Mouse (Mus musculus): ENCODE measurements around the gene Itgb2. TPM values are rescaled to one million over a fixed set of nuclear protein-coding genes. Genes with fewer than 3 reads are reported as not detected.
A peak's percentile ranks its signal among the peaks of the same experiment; 100 is the strongest.

Gene Itgb2
- polyA plus RNA-seq (2015; fragmentation: Nextera tagmentation; extraction: Ambion mirVana): 2.1 and 6.2 TPM in 2 replicates

- H3K27ac ChIP-seq: peak within 1 kb of the TSS; percentile 21; the same call in 1 of the 2 replicates
- 51% methylated on average over 9 of the region's 9 CpGs for WGBS
- H3K4me3 ChIP-seq: peak within 1 kb of the TSS; percentile 11; the same call in 1 of the 2 replicates
- H3K9me3 ChIP-seq (replicated peaks): no peaks in the 10 kb centered on the region
- H3K4me1 ChIP-seq (replicated peaks): peaks cover 21% of the 10 kb centered on the region
- no peak for ATAC-seq (replicated peaks; ENCODE audit: insufficient number of reproducible peaks, insufficient read depth, low FRiP score, low read depth)
- H3K4me2 ChIP-seq: 0 out of 2 replicates have a peak within 1 kb of the TSS, but pooled peaks have one; percentile 2
- H3K36me3 ChIP-seq: no peaks in the 10 kb centered on the region
- H3K27me3 ChIP-seq: no peaks in the 10 kb centered on the region
- no peak within 1 kb of the TSS for H3K9ac ChIP-seq
These were observed at the start of gene Itgb2 for GRCm38 (mm10) chr10:77530140-77530539. Gene Itgb2 (plus strand): TSS chr10:77530252.

- Histone ChIP-seq H3K27me3 (no peaks in the 10 kb centered on the region), H3K4me2 (no peak overlapping the region), H3K9ac (no peak overlapping the region), H3K27ac (no peak overlapping the region), H3K9me3 (replicated peaks) (no peaks in the 10 kb centered on the region), H3K4me3 (no peak overlapping the region), H3K36me3 (peaks cover 2% of the 10 kb centered on the region; the same call in 1 of the 2 replicates), H3K4me1 (replicated peaks) (peaks cover 34% of the 10 kb centered on the region)
- no peak for ATAC-seq (replicated peaks; ENCODE audit: insufficient number of reproducible peaks, insufficient read depth, low FRiP score, low read depth)
These were observed 48.2 kb upstream of the Itgb2 start for GRCm38 (mm10) chr10:77481814-77482213.

GRCm38 (mm10) chr10:77484205-77484935 lies 45.7 kb upstream of the Itgb2 start:
- Histone ChIP-seq H3K9ac (no peak overlapping the region), H3K9me3 (replicated peaks) (no peaks in the 10 kb centered on the region), H3K4me3 (no peak overlapping the region), H3K4me1 (replicated peaks) (peaks cover 32% of the 10 kb centered on the region), H3K4me2 (peak overlapping the region; percentile 5; the same call in 1 of the 2 replicates), H3K27me3 (no peaks in the 10 kb centered on the region), H3K36me3 (peaks cover 26% of the 10 kb centered on the region), H3K27ac (peak overlapping the region; percentile 87)
- peak; percentile 86 for ATAC-seq (replicated peaks; ENCODE audit: insufficient number of reproducible peaks, insufficient read depth, low FRiP score, low read depth)
- WGBS: 6% methylated on average over 18 of the region's 18 CpGs

GRCm38 (mm10) chr10:77485786-77486185 lies 44.3 kb upstream of the Itgb2 start:
- peaks cover 35% of the 10 kb centered on the region for H3K36me3 ChIP-seq
- H3K9ac ChIP-seq: no peak overlapping the region
- H3K4me1 ChIP-seq (replicated peaks): peaks cover 32% of the 10 kb centered on the region
- no peak overlapping the region for H3K4me2 ChIP-seq
- H3K27me3 ChIP-seq: no peaks in the 10 kb centered on the region
- no peak overlapping the region for H3K4me3 ChIP-seq
- ATAC-seq (replicated peaks; ENCODE audit: insufficient number of reproducible peaks, insufficient read depth, low FRiP score, low read depth): no peak
- H3K27ac ChIP-seq: no peak overlapping the region
- 80% methylated on average over 3 of the region's 3 CpGs for WGBS
- no peaks in the 10 kb centered on the region for H3K9me3 ChIP-seq (replicated peaks)

GRCm38 (mm10) chr10:77488168-77488567 lies 41.9 kb upstream of the Itgb2 start:
- no peak overlapping the region for H3K9ac ChIP-seq
- no peak for ATAC-seq (replicated peaks; ENCODE audit: insufficient number of reproducible peaks, insufficient read depth, low FRiP score, low read depth)
- no peaks in the 10 kb centered on the region for H3K9me3 ChIP-seq (replicated peaks)
- H3K27ac ChIP-seq: no peak overlapping the region
- peaks cover 43% of the 10 kb centered on the region for H3K36me3 ChIP-seq
- no peaks in the 10 kb centered on the region for H3K27me3 ChIP-seq
- 90% methylated on average over 7 of the region's 7 CpGs for WGBS
- H3K4me3 ChIP-seq: no peak overlapping the region
- H3K4me1 ChIP-seq (replicated peaks): peaks cover 28% of the 10 kb centered on the region
- no peak overlapping the region for H3K4me2 ChIP-seq

GRCm38 (mm10) chr10:77491585-77491984 lies 38.5 kb upstream of the Itgb2 start:
- peaks cover 60% of the 10 kb centered on the region for H3K36me3 ChIP-seq
- H3K27ac ChIP-seq: no peak overlapping the region
- H3K4me2 ChIP-seq: no peak overlapping the region
- no peaks in the 10 kb centered on the region; the same call in 1 of the 2 replicates for H3K4me1 ChIP-seq (replicated peaks)
- H3K27me3 ChIP-seq: no peaks in the 10 kb centered on the region
- H3K9ac ChIP-seq: no peak overlapping the region
- no peaks in the 10 kb centered on the region for H3K9me3 ChIP-seq (replicated peaks)
- ATAC-seq (replicated peaks; ENCODE audit: insufficient number of reproducible peaks, insufficient read depth, low FRiP score, low read depth): no peak
- WGBS: 84% methylated on average over 6 of the region's 6 CpGs
- H3K4me3 ChIP-seq: no peak overlapping the region

- no peak overlapping the region for H3K4me3 ChIP-seq
- no peaks in the 10 kb centered on the region for H3K9me3 ChIP-seq (replicated peaks)
- H3K9ac ChIP-seq: no peak overlapping the region
- H3K27ac ChIP-seq: no peak overlapping the region
- H3K4me2 ChIP-seq: no peak overlapping the region
- no peaks in the 10 kb centered on the region for H3K27me3 ChIP-seq
- ATAC-seq (replicated peaks; ENCODE audit: insufficient number of reproducible peaks, insufficient read depth, low FRiP score, low read depth): no peak
- WGBS: 100% methylated on average over 3 of the region's 3 CpGs
- peaks cover 4% of the 10 kb centered on the region for H3K4me1 ChIP-seq (replicated peaks)
- peaks cover 51% of the 10 kb centered on the region for H3K36me3 ChIP-seq
These were observed 37.2 kb upstream of the Itgb2 start for GRCm38 (mm10) chr10:77492885-77493284.

GRCm38 (mm10) chr10:77497185-77497584 lies 32.9 kb upstream of the Itgb2 start:
- ATAC-seq (replicated peaks; ENCODE audit: insufficient number of reproducible peaks, insufficient read depth, low FRiP score, low read depth): no peak
- H3K27ac ChIP-seq: no peak overlapping the region
- WGBS: 92% methylated on average over 13 of the region's 13 CpGs
- H3K9ac ChIP-seq: no peak overlapping the region
- H3K4me2 ChIP-seq: no peak overlapping the region
- peaks cover 34% of the 10 kb centered on the region for H3K36me3 ChIP-seq
- H3K9me3 ChIP-seq (replicated peaks): no peaks in the 10 kb centered on the region
- H3K27me3 ChIP-seq: no peaks in the 10 kb centered on the region
- H3K4me1 ChIP-seq (replicated peaks): peaks cover 4% of the 10 kb centered on the region
- no peak overlapping the region for H3K4me3 ChIP-seq

GRCm38 (mm10) chr10:77498254-77498653 lies 31.8 kb upstream of the Itgb2 start:
- H3K27ac ChIP-seq: no peak overlapping the region; the same call in 1 of the 2 replicates
- no peak overlapping the region for H3K4me2 ChIP-seq
- H3K4me1 ChIP-seq (replicated peaks): peaks cover 4% of the 10 kb centered on the region
- ATAC-seq (replicated peaks; ENCODE audit: insufficient number of reproducible peaks, insufficient read depth, low FRiP score, low read depth): no peak
- H3K36me3 ChIP-seq: peaks cover 31% of the 10 kb centered on the region
- no peak overlapping the region for H3K9ac ChIP-seq
- 82% methylated on average over 6 of the region's 6 CpGs for WGBS
- H3K9me3 ChIP-seq (replicated peaks): no peaks in the 10 kb centered on the region
- no peaks in the 10 kb centered on the region for H3K27me3 ChIP-seq
- no peak overlapping the region for H3K4me3 ChIP-seq

- Histone ChIP-seq H3K9me3 (replicated peaks) (no peaks in the 10 kb centered on the region), H3K27ac (no peak overlapping the region), H3K4me1 (replicated peaks) (peaks cover 4% of the 10 kb centered on the region), H3K4me2 (no peak overlapping the region), H3K9ac (no peak overlapping the region), H3K27me3 (no peaks in the 10 kb centered on the region), H3K4me3 (no peak overlapping the region), H3K36me3 (peaks cover 24% of the 10 kb centered on the region)
- 80% methylated on average over 14 of the region's 14 CpGs for WGBS
- ATAC-seq (replicated peaks; ENCODE audit: insufficient number of reproducible peaks, insufficient read depth, low FRiP score, low read depth): no peak
These were observed 29.4 kb upstream of the Itgb2 start for GRCm38 (mm10) chr10:77500636-77501035.

- WGBS: 87% methylated on average over 25 of the region's 25 CpGs
These were observed 26.8 kb upstream of the Itgb2 start for GRCm38 (mm10) chr10:77502967-77503922.

More at GRCm38 (mm10) chr10:77502967-77503922, 26.8 kb upstream of the Itgb2 start:
- no peak overlapping the region for H3K27ac ChIP-seq
- no peak for ATAC-seq (replicated peaks; ENCODE audit: insufficient number of reproducible peaks, insufficient read depth, low FRiP score, low read depth)
- no peaks in the 10 kb centered on the region for H3K9me3 ChIP-seq (replicated peaks)
- peaks cover 3% of the 10 kb centered on the region; the same call in 1 of the 2 replicates for H3K4me1 ChIP-seq (replicated peaks)
- no peak overlapping the region for H3K9ac ChIP-seq
- H3K27me3 ChIP-seq: no peaks in the 10 kb centered on the region
- H3K4me2 ChIP-seq: no peak overlapping the region
- peaks cover 21% of the 10 kb centered on the region for H3K36me3 ChIP-seq
- no peak overlapping the region for H3K4me3 ChIP-seq
